Mouse (Mus musculus): ENCODE data around the gene Hdx. TPM values are rescaled to one million over a fixed set of nuclear protein-coding genes. Genes with fewer than 3 reads are reported as not detected.

Hdx gene
- polyA plus RNA-seq (2015; fragmentation: Nextera tagmentation; extraction: Ambion mirVana): 0.51 TPM in 2 replicates

GRCm38 (mm10) chrX:111696356-111697282, at the start of gene Hdx:
Gene Hdx (minus strand): TSS chrX:111697079.
- ATAC-seq (ENCODE audit: insufficient number of reproducible peaks, low FRiP score, low TSS enrichment, low read depth): peak; percentile 57; the same call in 1 of the 2 replicates
- 14% methylated on average over 26 of the region's 26 CpGs for WGBS
- no peak within 1 kb of the TSS for H3K27ac ChIP-seq (replicated peaks)
- H3K27me3 ChIP-seq: no peaks in the 10 kb centered on the region
- no peaks in the 10 kb centered on the region for H3K36me3 ChIP-seq
- no peaks in the 10 kb centered on the region for H3K9me3 ChIP-seq (replicated peaks)
- H3K4me1 ChIP-seq: no peaks in the 10 kb centered on the region
- peak within 1 kb of the TSS; percentile 47 for H3K4me3 ChIP-seq (replicated peaks)
- H3K9ac ChIP-seq: 0 out of 2 replicates have a peak within 1 kb of the TSS, but pooled peaks have one; percentile 15
- H3K4me2 ChIP-seq (replicated peaks): peak within 1 kb of the TSS; percentile 55

- Histone ChIP-seq H3K4me1 (no peaks in the 10 kb centered on the region), H3K36me3 (no peaks in the 10 kb centered on the region), H3K4me3 (replicated peaks) (no peak overlapping the region), H3K27me3 (no peaks in the 10 kb centered on the region), H3K4me2 (replicated peaks) (no peak overlapping the region), H3K9me3 (replicated peaks) (no peaks in the 10 kb centered on the region), H3K9ac (no peak overlapping the region), H3K27ac (replicated peaks) (no peak overlapping the region)
- WGBS: 56% methylated on average over 3 of the region's 3 CpGs
- ATAC-seq (ENCODE audit: insufficient number of reproducible peaks, low FRiP score, low TSS enrichment, low read depth): no peak
Measured at GRCm38 (mm10) chrX:111685665-111686064, 11.2 kb downstream of the Hdx start.

- Histone ChIP-seq H3K36me3 (no peaks in the 10 kb centered on the region), H3K4me2 (replicated peaks) (no peak overlapping the region), H3K9me3 (replicated peaks) (no peaks in the 10 kb centered on the region), H3K4me3 (replicated peaks) (no peak overlapping the region), H3K9ac (no peak overlapping the region), H3K27ac (replicated peaks) (no peak overlapping the region), H3K27me3 (no peaks in the 10 kb centered on the region), H3K4me1 (no peaks in the 10 kb centered on the region)
- no peak for ATAC-seq (ENCODE audit: insufficient number of reproducible peaks, low FRiP score, low TSS enrichment, low read depth)
- WGBS: 74% methylated on average over 3 of the region's 3 CpGs
Measured at GRCm38 (mm10) chrX:111671685-111672084, 25.2 kb downstream of the Hdx start.

- WGBS: 59% methylated on average over 5 of the region's 5 CpGs
- no peak for ATAC-seq (ENCODE audit: insufficient number of reproducible peaks, low FRiP score, low TSS enrichment, low read depth)
- H3K4me2 ChIP-seq (replicated peaks): no peak overlapping the region
- no peaks in the 10 kb centered on the region for H3K4me1 ChIP-seq
- no peaks in the 10 kb centered on the region for H3K36me3 ChIP-seq
- no peaks in the 10 kb centered on the region for H3K9me3 ChIP-seq (replicated peaks)
- H3K9ac ChIP-seq: no peak overlapping the region
- no peak overlapping the region for H3K27ac ChIP-seq (replicated peaks)
- H3K27me3 ChIP-seq: no peaks in the 10 kb centered on the region
- no peak overlapping the region for H3K4me3 ChIP-seq (replicated peaks)
Measured at GRCm38 (mm10) chrX:111660381-111660780, 36.5 kb downstream of the Hdx start.

- no peaks in the 10 kb centered on the region for H3K36me3 ChIP-seq
- ATAC-seq (ENCODE audit: insufficient number of reproducible peaks, low FRiP score, low TSS enrichment, low read depth): no peak
- no peaks in the 10 kb centered on the region for H3K27me3 ChIP-seq
- H3K4me1 ChIP-seq: no peaks in the 10 kb centered on the region
- H3K9me3 ChIP-seq (replicated peaks): no peaks in the 10 kb centered on the region
- WGBS: 79% methylated on average over 4 of the region's 4 CpGs
- no peak overlapping the region for H3K9ac ChIP-seq
- no peak overlapping the region for H3K4me2 ChIP-seq (replicated peaks)
- no peak overlapping the region for H3K27ac ChIP-seq (replicated peaks)
- H3K4me3 ChIP-seq (replicated peaks): no peak overlapping the region
Measured at GRCm38 (mm10) chrX:111658671-111659070, 38.2 kb downstream of the Hdx start.

- no peaks in the 10 kb centered on the region for H3K27me3 ChIP-seq
- no peak overlapping the region for H3K4me3 ChIP-seq (replicated peaks)
- H3K27ac ChIP-seq (replicated peaks): no peak overlapping the region
- H3K4me1 ChIP-seq: no peaks in the 10 kb centered on the region
- no peak for ATAC-seq (ENCODE audit: insufficient number of reproducible peaks, low FRiP score, low TSS enrichment, low read depth)
- WGBS: 73% methylated on average over 4 of the region's 4 CpGs
- H3K9me3 ChIP-seq (replicated peaks): no peaks in the 10 kb centered on the region
- no peaks in the 10 kb centered on the region for H3K36me3 ChIP-seq
- H3K9ac ChIP-seq: no peak overlapping the region
- H3K4me2 ChIP-seq (replicated peaks): no peak overlapping the region
Measured at GRCm38 (mm10) chrX:111644945-111645344, 51.9 kb downstream of the Hdx start.

- no peak overlapping the region for H3K4me2 ChIP-seq (replicated peaks)
- 81% methylated on average over 5 of the region's 5 CpGs for WGBS
Measured at GRCm38 (mm10) chrX:111640616-111641015, 56.3 kb downstream of the Hdx start.

GRCm38 (mm10) chrX:111597631-111598161, 99.2 kb downstream of the Hdx start:
- H3K4me3 ChIP-seq (replicated peaks): no peak overlapping the region
- no peaks in the 10 kb centered on the region for H3K27me3 ChIP-seq
- H3K4me2 ChIP-seq (replicated peaks): no peak overlapping the region
- H3K27ac ChIP-seq (replicated peaks): no peak overlapping the region
- no peak for ATAC-seq (ENCODE audit: insufficient number of reproducible peaks, low FRiP score, low TSS enrichment, low read depth)
- no peaks in the 10 kb centered on the region for H3K9me3 ChIP-seq (replicated peaks)
- H3K4me1 ChIP-seq: no peaks in the 10 kb centered on the region
- H3K9ac ChIP-seq: no peak overlapping the region
- H3K36me3 ChIP-seq: no peaks in the 10 kb centered on the region
- 71% methylated on average over 2 of the region's 2 CpGs for WGBS

More at GRCm38 (mm10) chrX:111640616-111641015, 56.3 kb downstream of the Hdx start:
- H3K9ac ChIP-seq: no peak overlapping the region
- no peak overlapping the region for H3K4me3 ChIP-seq (replicated peaks)
- no peak overlapping the region for H3K27ac ChIP-seq (replicated peaks)
- H3K27me3 ChIP-seq: no peaks in the 10 kb centered on the region
- no peaks in the 10 kb centered on the region for H3K9me3 ChIP-seq (replicated peaks)
- no peak for ATAC-seq (ENCODE audit: insufficient number of reproducible peaks, low FRiP score, low TSS enrichment, low read depth)
- H3K36me3 ChIP-seq: no peaks in the 10 kb centered on the region
- no peaks in the 10 kb centered on the region for H3K4me1 ChIP-seq

- H3K27ac ChIP-seq (replicated peaks): no peak overlapping the region
- no peak for ATAC-seq (ENCODE audit: insufficient number of reproducible peaks, low FRiP score, low TSS enrichment, low read depth)
Measured at GRCm38 (mm10) chrX:111587616-111588015, 109.3 kb downstream of the Hdx start.

GRCm38 (mm10) chrX:111577044-111577443, 119.8 kb downstream of the Hdx start:
- no peaks in the 10 kb centered on the region for H3K9me3 ChIP-seq (replicated peaks)
- H3K4me3 ChIP-seq (replicated peaks): no peak overlapping the region
- H3K4me1 ChIP-seq: no peaks in the 10 kb centered on the region
- no peak overlapping the region for H3K27ac ChIP-seq (replicated peaks)
- no peak overlapping the region for H3K4me2 ChIP-seq (replicated peaks)
- no peak overlapping the region for H3K9ac ChIP-seq
- H3K36me3 ChIP-seq: no peaks in the 10 kb centered on the region
- WGBS: 85% methylated on average over 2 of the region's 2 CpGs
- ATAC-seq (ENCODE audit: insufficient number of reproducible peaks, low FRiP score, low TSS enrichment, low read depth): no peak
- H3K27me3 ChIP-seq: no peaks in the 10 kb centered on the region

More at GRCm38 (mm10) chrX:111587616-111588015, 109.3 kb downstream of the Hdx start:
- Histone ChIP-seq H3K4me1 (no peaks in the 10 kb centered on the region), H3K9me3 (replicated peaks) (no peaks in the 10 kb centered on the region), H3K4me2 (replicated peaks) (no peak overlapping the region), H3K36me3 (no peaks in the 10 kb centered on the region), H3K4me3 (replicated peaks) (no peak overlapping the region), H3K9ac (no peak overlapping the region), H3K27me3 (no peaks in the 10 kb centered on the region)
- 78% methylated on average over 4 of the region's 4 CpGs for WGBS

GRCm38 (mm10) chrX:111537859-111538258, 159.0 kb downstream of the Hdx start, which contains the start of gene Rps6ka6:
Gene Rps6ka6 (minus strand): TSS chrX:111537959.
- 69% methylated on average over 10 of the region's 10 CpGs for WGBS
- H3K4me3 ChIP-seq (replicated peaks): no peak within 1 kb of the TSS
- no peak within 1 kb of the TSS for H3K27ac ChIP-seq (replicated peaks)
- no peak within 1 kb of the TSS for H3K9ac ChIP-seq
- no peaks in the 10 kb centered on the region for H3K36me3 ChIP-seq
- no peaks in the 10 kb centered on the region for H3K9me3 ChIP-seq (replicated peaks)
- ATAC-seq (ENCODE audit: insufficient number of reproducible peaks, low FRiP score, low TSS enrichment, low read depth): no peak
- no peak within 1 kb of the TSS for H3K4me2 ChIP-seq (replicated peaks)
- no peaks in the 10 kb centered on the region for H3K4me1 ChIP-seq
- no peaks in the 10 kb centered on the region for H3K27me3 ChIP-seq
